Mouse (Mus musculus) left cerebral cortex, postnatal 10 days (tissue): Measurements from ENCODE around the gene Slirp. TPM values are rescaled to one million over a fixed set of nuclear protein-coding genes. Genes with fewer than 3 reads are reported as not detected.

Experiments used
- DNase-seq, 2 experiments: peaks; one replicate each; pipeline ENCODE4 v3.0.0; 2021 to 2022; ENCODE audit warnings: low spot score in 2 of 2, mixed read lengths in 1 of 2; ENCODE audit errors: extremely low spot score in 1 of 2
- intact Hi-C: fragments of 180-260 bp; cut with DNase I; formaldehyde crosslinking; loops from one replicate; pipeline ENCODE4 v1.15.1; 2025
- total RNA-seq, 2 experiments: library from RNA; stranded (reverse); gene quantifications; 2 replicates each; pipeline ENCODE4 v1.2.3; 2021

Gene Slirp
- total RNA-seq: 10 to 100 TPM; 89.7 to 95.3 TPM

- peak; percentile 92 to 94 for DNase-seq
- intact Hi-C loops: no loop called here
Measured at GRCm38 (mm10) chr12:87443700-87444122, at the start of gene Slirp, which contains the start of gene Alkbh1. Slirp (plus strand) TSS chr12:87443896. Alkbh1 (minus strand) TSS chr12:87444017.

DNA sequence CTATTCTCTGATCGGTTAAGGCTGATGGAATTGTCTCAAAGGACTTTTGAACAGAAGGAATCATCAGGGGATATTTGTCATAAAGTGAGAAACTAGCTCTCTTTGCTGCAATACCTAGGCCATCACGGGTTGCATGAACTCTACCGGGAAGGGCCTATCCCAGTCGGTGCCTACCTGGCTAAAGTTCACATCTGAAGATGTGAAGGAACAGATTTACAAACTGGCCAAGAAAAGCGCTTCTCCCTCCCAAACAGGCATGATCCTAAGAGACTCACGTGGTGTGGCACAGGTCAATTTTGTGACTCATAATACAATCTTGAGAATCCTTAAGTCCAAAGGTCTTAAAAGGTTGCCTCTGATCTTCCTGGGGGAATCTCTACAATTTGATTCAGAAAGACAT, 49.4 kb upstream of the Slirp start:
- no peak for DNase-seq
- intact Hi-C loops: no loop called here

DNA sequence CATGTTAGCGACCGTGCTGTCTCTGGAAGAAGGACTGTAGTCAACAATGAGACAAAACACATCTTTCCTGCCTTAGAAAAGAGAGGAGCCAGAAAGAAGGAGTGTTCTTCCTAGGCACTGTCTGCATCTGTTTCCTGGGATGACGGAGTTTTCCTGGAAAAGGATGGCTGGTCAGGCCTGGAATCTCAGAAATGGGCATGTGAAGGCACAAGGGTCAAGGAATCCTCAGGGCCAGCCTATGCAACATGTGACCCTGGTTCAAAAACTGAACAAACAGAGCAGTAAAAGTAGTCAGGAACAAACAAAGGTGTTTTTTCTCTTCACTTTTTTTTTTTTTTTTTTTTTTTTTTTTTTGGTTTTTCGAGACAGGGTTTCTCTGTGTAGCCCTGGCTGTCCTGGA, 46.6 kb upstream of the Slirp start:
- no peak for DNase-seq
- intact Hi-C loops: no loop called here

DNA sequence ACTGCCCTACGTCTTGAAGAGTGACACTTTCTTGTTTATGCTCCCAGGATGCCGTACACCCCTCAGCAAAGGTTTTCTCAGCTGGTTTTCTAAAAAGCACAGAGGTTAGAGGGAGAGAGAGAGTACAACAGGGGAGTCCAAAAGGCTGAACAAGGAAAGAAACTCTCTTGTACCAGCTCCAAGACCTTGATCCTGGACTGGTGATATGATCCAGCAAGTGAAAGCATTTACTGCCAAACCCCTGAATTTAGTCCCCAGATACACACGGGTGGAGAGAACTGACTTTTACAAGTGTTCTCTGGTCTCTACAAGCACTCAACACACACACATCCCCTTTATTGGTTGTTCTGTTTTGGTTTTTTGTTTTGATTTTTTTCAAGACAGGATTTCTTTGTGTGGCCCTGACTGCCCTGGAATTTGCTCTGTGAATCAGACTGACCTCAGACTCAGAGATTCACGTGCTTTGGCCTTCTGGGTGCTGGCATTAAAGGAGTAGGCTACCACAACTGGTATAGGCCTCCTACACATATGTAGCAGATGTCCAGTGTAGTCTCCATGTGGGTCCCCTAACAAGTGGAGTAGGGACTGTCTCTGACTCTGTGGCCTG, 45.8 kb upstream of the Slirp start:
- intact Hi-C loops: no loop called here
- DNase-seq: no peak

DNA sequence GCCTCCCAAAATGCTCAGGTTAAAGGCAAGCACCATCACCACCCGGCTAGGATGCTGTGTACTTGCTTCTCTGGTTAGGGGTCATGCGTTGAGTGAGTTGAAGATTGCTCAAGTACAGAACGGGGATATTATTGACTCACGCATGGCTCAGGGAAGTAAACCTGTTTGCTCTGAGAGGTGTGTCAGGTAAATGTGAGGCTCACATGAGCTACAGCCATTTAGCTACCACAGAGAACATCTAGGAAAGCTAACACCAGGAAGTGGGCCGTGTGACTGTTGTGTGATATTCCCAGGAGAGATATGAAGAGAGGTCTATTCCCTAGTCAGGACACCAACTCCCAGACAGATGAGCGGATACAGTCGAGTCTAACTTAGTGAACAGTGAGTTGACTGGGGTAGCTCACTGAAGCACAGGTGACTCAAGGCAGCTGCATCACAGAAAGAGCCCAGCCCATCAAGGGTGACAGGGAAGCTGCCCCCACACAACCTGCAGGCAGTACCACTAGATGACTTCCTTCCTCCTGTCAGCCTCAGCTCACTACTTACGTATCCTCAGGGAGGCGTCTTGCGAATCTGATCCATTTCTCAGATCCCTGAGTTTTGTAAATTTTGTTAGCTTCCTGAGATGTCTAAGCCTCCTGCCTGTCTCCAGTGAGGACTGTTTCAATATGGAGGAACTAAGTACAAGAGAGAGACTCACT, 44.4 kb upstream of the Slirp start:
- intact Hi-C loops: no loop called here

GRCm38 (mm10) chr12:87401883-87402282, 41.8 kb upstream of the Slirp start:
- no peak for DNase-seq
- intact Hi-C loops: no loop called here

More for the DNA sequence above, 44.4 kb upstream of the Slirp start:
- no peak for DNase-seq

- intact Hi-C loops: no loop called here
- no peak for DNase-seq
Measured at GRCm38 (mm10) chr12:87405165-87405564, 38.5 kb upstream of the Slirp start.

DNA sequence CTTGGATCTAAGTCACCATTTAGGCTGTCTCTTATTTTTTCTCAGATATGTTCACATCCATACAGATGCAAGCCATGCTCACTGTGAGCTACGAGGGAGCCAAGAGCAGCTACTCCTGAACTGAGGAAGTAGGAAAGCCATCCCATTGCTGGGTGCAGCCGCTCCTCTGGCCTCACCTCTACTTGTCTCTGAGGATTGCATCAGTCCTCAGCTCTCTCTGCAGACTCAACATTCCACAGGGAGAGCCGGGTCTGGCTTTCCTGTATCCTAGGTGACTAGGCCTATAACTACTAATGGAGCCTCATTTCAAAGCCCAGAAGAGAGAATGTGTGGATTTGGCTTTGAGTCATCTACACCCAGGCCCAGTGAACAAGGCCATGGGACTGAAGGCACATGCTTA, 38.0 kb upstream of the Slirp start:
- no peak for DNase-seq
- intact Hi-C loops: no loop called here

DNA sequence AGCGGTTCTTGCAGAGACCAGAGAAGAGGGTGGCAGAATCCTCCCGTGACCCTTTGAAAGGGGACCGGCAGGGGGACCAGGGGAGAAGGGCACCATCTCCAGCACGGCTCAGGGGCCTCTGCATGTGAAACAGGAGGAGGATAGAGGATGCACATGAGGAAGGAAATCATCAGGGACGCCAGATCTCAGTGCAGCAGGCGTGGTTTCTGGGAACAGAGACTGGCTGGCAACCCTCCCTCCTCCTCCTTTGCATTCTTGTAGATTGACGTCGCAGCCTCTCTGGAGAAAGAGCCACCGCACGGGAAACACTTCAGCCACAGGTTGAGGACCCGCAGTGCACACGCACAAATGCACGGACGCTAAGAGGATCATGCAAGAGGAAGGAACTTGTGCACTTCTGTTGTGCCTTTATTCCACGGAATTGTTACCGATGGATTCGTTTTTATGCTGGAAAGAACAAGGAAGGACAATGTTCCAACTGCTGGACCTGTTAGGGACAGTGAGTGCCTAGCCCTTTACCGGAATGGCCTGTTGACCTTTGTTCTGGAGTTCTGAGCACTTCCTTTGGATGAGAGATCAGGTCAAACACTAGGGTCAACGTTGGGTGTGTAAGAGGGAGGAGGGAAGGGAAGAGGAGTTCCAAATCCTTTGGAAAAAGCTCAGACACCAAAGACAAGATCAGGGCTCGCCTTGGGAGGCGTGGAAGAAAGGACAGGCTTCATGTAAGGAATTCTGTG, 35.7 kb upstream of the Slirp start:
- DNase-seq: peak in 1 of 2 experiments; percentile 47
- intact Hi-C loops: no loop called here

- intact Hi-C loops: no loop called here
- DNase-seq: no peak
Measured at GRCm38 (mm10) chr12:87409123-87409522, 34.6 kb upstream of the Slirp start.

DNA sequence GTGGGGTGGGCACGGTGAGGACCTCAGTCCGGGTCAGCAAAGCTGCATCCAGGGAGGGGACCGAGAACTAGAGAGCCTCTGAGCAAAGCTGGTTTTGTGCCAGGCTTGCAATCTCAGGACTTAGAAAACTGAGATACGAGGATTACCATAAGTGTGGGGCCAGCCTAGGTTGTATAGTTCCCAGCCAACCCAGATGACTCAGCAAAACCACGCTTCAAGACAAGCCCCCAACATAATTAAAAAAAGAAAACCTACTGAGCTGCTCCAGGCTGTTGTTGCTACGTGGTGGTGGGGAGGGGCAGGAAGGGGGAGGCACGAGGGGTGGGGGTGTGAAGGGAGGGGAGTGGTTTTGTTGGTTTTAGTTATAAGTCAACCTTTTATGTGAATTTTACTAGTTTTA, 32.7 kb upstream of the Slirp start:
- intact Hi-C loops: no loop called here
- DNase-seq: no peak

- intact Hi-C loops: no loop called here
- peak; percentile 27 to 76 for DNase-seq
Measured at GRCm38 (mm10) chr12:87413179-87413790, 30.4 kb upstream of the Slirp start.

DNA sequence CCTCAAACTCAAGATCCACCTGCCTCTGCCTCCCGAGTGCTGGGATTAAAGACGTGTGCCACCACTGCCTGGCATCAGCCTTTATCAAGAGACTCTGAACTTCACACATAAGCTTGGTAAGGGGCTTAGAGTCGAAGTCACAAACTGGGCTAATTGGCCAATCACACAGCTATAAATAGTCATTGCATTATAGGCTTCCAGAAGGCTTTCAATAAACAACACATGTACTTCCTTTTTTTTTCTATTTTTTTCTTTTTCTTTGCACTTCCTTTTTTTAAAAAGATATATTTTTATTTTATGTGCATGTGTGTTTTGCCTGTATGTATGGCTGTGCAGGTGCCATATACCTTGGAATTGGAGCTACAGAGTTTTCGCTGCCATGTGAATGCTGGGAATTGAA, 28.3 kb upstream of the Slirp start:
- no peak for DNase-seq
- intact Hi-C loops: no loop called here

GRCm38 (mm10) chr12:87416690-87417089, 27.0 kb upstream of the Slirp start:
- intact Hi-C loops: no loop called here
- peak; percentile 13 to 56 for DNase-seq

DNA sequence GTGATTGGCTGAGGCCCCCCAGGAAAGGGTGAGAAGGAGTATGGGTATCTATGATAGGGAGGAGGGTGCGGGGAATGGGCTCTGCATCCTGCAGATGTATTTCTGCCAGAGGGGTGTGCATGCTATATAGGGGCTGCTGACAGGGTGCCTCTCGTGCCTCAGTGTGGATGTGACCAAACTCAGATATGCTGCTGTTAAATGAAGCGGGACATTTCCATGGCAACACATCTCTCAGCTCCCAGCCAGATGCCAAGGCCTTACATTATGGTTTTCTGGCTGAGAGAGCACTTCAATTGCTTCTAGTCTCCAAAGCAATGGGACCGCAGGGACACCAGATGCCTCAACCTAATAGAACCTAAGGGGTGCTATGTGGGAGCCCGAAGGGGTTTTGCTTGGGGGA, 24.8 kb upstream of the Slirp start:
- intact Hi-C loops: no loop called here
- DNase-seq: peak; percentile 20 to 26

DNA sequence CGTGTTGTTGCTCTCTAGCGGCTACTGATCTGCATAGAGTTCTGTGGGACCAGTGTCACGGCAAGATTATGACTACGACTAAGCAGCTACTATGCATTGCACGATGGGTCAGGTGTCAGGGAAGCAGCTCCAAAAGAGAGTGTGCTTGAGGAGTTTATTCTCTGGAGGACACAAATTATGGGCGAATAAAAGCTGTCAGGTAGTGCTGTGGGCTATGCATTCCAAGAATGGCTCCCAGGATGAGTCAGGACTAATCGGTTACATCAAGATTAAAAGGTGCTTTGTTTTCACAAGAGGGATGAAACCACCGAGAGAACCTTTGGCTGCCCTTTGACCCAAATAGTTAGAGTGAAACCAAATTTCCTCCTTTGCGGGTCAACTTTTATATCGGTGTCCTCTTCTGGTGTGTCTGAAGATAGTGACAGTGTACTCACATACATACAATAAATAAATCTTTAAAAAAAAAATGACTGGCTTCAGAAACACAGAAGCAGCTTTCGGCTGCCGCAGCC, 23.7 kb upstream of the Slirp start:
- intact Hi-C loops: no loop called here
- no peak for DNase-seq

GRCm38 (mm10) chr12:87421708-87422507, 21.8 kb upstream of the Slirp start:
- intact Hi-C loops: no loop called here
- DNase-seq: no peak

DNA sequence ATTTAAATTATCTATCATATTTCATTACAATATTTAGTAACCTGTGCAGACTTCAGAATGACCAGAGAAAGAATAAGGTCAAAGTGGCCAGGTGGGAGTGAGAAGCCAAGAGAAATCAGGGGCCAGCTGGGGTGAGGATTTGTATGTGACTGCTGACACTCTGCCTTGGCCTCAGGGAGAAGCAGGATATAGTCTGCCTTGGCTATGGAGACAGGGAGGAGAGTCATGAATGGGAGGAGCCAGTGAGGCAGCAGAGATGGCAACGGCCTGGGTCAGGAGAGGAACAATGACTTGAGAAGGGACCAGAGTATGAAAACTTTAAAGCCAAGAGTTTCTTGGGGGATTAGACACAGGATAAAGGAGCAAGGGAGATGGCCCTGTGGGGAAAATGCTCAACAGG, 20.0 kb upstream of the Slirp start:
- intact Hi-C loops: no loop called here

GRCm38 (mm10) chr12:87424516-87424915, 19.2 kb upstream of the Slirp start:
- intact Hi-C loops: no loop called here
- no peak for DNase-seq

More for the DNA sequence above, 20.0 kb upstream of the Slirp start:
- DNase-seq: no peak
